Mouse (Mus musculus) heart, embryonic 11.5 days (tissue): ENCODE results near the gene Pdxdc1. TPM values are rescaled to one million over a fixed set of nuclear protein-coding genes. Genes with fewer than 3 reads are reported as not detected.
"Not testable (repeated sequence)": the region's sequence is repeated elsewhere in the genome, so short reads cannot be mapped to it uniquely, and the experiment has no call there.

Experiments used
- ATAC-seq: fragments of 200-750 bp; cut with Nextera tagmentation; replicated peaks from 2 replicates; pipeline ENCODE4 v1.8.0; 2017; ENCODE audit warnings: moderate library complexity; ENCODE audit not compliant: insufficient number of reproducible peaks, low FRiP score, low TSS enrichment
- H3K27ac ChIP-seq: fragments of 300-500 bp; sonication (generic); 2 replicates; pipeline ENCODE4 v1.5.1; 2014; ENCODE audit warnings: mild to moderate bottlenecking, low read depth, low read length
- H3K27me3 ChIP-seq: fragments of 300-500 bp; sonication (generic); 2 replicates; pipeline ENCODE4 v1.6.1; 2014; ENCODE audit warnings: mild to moderate bottlenecking, low read length, mixed read lengths; ENCODE audit not compliant: control insufficient read depth, insufficient read depth
- H3K36me3 ChIP-seq: fragments of 300-500 bp; sonication (generic); 2 replicates; pipeline ENCODE4 v1.6.1; 2014; ENCODE audit warnings: mild to moderate bottlenecking, low read length, moderate library complexity, mixed read lengths; ENCODE audit not compliant: control insufficient read depth, insufficient read depth
- H3K4me1 ChIP-seq: fragments of 300-500 bp; sonication (generic); 2 replicates; pipeline ENCODE4 v1.6.1; 2014; ENCODE audit warnings: low read length; ENCODE audit not compliant: control insufficient read depth, insufficient read depth
- H3K4me2 ChIP-seq: fragments of 300-500 bp; sonication (generic); 2 replicates; pipeline ENCODE4 v1.6.1; 2014; ENCODE audit warnings: mild to moderate bottlenecking, moderate library complexity
- H3K4me3 ChIP-seq: fragments of 300-500 bp; sonication (generic); 2 replicates; pipeline ENCODE4 v1.5.1; 2014; ENCODE audit warnings: low read depth, low read length
- H3K9ac ChIP-seq: fragments of 300-500 bp; sonication (generic); 2 replicates; pipeline ENCODE4 v1.6.1; 2014; ENCODE audit warnings: mild to moderate bottlenecking, low read depth, low read length, moderate library complexity
- H3K9me3 ChIP-seq: fragments of 300-500 bp; sonication (generic); replicated peaks from 2 replicates; pipeline ENCODE4 v1.6.1; 2016; ENCODE audit warnings: low read length; ENCODE audit not compliant: control insufficient read depth
- WGBS: fragments of 180-500 bp; shearing (Covaris S2); extraction: QIAGEN DNeasy Blood & Tissue Kit; methylation state at CpG from one replicate; pipeline ENCODE4 v1.1.7; 2014; ENCODE audit not compliant: insufficient replicate concordance; 5-methylcytosine and 5-hydroxymethylcytosine counted together
- polyA plus RNA-seq: library from polyadenylated mRNA; unstranded; fragments of >200 nt; fragmentation: Nextera tagmentation; extraction: Ambion mirVana; gene quantifications from 2 replicates; pipeline ENCODE4 v1.2.1, GENCODE M21; 2014

Gene Pdxdc1
- polyA plus RNA-seq, 1 experiment from 2014 or later: 64.6 TPM

DNA sequence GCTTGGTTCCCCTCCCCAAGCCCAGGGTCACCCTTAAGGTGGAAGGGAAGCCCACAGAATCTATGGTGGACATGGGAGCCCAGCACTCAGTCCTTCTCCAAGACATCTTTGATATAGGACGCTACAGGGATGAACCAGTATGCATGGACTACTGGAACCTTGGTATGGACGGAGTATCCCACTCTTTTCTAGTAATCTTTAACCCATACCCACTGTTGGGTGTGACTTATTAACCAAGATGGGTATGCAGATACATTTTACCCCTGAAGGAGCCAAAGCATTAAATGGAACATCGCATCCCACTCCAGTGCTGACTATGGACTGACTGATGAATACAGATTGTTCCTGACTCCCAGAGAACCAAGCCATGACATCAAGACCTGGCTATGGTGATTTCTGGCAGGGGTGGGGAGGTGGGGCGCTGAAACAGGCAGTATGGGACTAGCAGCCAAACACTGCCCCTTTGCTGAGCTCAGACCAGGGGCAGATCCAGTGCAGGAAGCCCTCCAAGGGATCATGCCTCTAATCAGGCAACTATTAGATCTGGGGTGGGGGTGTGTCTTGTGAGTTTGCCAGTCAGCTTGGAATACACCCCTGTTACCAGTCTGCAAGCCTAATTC, 24.6 kb upstream of the Pdxdc1 start:
- Histone ChIP-seq H3K4me1 (no peaks in the 10 kb centered on the region), H3K4me3 (no peak overlapping the region), H3K9me3 (no peaks in the 10 kb centered on the region), H3K36me3 (no peaks in the 10 kb centered on the region), H3K27ac (no peak overlapping the region), H3K9ac (no peak overlapping the region), H3K4me2 (no peak overlapping the region), H3K27me3 (no peaks in the 10 kb centered on the region)
- 79% methylated on average over 4 of the region's 4 CpGs for WGBS
- no peak for ATAC-seq

DNA sequence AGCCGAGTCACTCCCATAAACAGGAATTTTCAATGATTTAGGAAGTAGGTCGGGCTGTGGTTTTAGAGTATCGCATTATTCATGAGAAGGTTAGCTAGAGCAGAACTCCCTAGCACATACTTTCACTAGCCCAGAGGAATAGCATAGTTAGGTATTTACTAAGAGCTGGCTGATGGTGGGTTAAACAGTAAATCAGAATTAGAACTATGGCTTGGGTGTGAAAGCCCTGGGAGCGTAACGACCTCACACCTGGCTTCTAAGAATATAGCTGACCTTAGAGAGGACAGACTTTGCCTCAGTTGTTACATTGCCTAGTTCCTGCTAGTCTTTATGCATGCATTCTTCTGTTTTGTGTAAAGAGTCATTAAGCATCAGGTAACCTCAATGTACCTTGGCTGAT, 20.0 kb upstream of the Pdxdc1 start:
- H3K27me3 ChIP-seq, H3K27ac ChIP-seq, H3K4me2 ChIP-seq, ATAC-seq, H3K9ac ChIP-seq, H3K4me1 ChIP-seq, H3K36me3 ChIP-seq, H3K4me3 ChIP-seq, H3K9me3 ChIP-seq: not testable (repeated sequence)
- WGBS: 86% methylated on average over 5 of the region's 5 CpGs

DNA sequence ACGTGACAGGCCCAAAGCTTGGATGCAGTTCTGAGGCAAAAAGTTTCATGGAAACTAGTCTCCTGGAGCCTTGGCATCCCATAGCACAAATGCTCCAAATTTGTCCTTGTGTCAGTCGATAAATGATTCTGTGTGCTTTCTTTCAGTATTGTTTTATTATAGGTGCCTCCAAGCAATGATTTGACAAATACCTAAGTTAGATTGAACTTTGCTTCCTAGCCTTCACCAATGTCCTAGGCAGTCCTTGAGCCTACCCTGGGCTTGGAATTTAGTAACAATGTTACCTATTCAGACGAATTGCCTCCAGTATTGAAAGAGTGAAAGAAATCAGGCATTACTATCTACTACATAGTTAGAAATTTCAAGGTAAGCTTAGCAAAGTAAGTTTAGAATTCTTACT, 19.6 kb upstream of the Pdxdc1 start:
- H3K9me3 ChIP-seq, H3K4me3 ChIP-seq, H3K27me3 ChIP-seq, ATAC-seq, H3K27ac ChIP-seq, H3K9ac ChIP-seq, H3K4me2 ChIP-seq, H3K36me3 ChIP-seq, H3K4me1 ChIP-seq: not testable (repeated sequence)
- WGBS: 76% methylated on average over 3 of the region's 3 CpGs

DNA sequence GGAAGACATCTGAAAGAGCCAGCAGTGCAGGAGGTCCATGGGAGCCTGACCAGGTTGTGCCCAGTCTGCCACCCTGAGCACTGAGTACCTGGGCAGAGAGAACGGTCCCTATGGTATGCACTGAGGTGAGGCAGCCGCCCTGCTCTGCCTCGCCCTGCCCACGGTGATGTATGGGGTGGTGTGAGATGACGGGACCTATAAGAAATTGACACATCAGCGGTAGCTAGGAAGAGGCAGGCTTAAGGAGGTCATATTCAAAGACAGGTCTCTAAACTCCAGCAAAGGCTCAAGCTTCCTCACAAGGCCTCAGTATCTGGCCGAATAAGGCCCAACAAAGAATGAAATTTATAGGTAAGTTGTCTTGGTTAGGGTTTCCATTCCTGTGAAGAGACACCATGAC, 18.9 kb upstream of the Pdxdc1 start:
- no peak for ATAC-seq
- H3K4me2 ChIP-seq: no peak overlapping the region
- no peaks in the 10 kb centered on the region for H3K9me3 ChIP-seq
- 90% methylated on average over 7 of the region's 7 CpGs for WGBS
- H3K27me3 ChIP-seq: no peaks in the 10 kb centered on the region
- H3K4me3 ChIP-seq: no peak overlapping the region
- H3K27ac ChIP-seq: no peak overlapping the region
- no peaks in the 10 kb centered on the region for H3K36me3 ChIP-seq
- H3K9ac ChIP-seq: no peak overlapping the region
- H3K4me1 ChIP-seq: no peaks in the 10 kb centered on the region

DNA sequence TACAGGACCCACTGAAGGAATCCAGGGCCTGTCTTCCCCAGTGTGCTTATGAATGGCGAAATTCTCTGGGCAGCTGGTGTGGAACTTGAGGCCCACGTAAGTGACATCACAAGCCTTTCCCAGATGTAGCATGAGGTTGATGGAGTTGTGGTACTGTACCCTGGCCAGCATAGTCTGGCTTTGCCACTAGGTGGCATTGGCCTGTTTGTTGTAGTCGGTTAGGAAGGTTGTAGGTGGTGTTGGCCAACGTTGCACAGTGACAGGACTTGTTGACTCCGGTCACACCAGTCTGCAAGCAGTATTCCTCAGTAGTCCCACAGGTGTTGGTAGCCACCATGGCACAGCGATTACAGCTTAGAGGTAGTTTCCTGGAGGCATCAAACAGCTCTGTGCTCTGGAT, 18.1 kb upstream of the Pdxdc1 start:
- Histone ChIP-seq H3K4me2 (no peak overlapping the region), H3K36me3 (no peaks in the 10 kb centered on the region), H3K27me3 (no peaks in the 10 kb centered on the region), H3K4me3 (no peak overlapping the region), H3K27ac (no peak overlapping the region), H3K9me3 (no peaks in the 10 kb centered on the region), H3K9ac (no peak overlapping the region), H3K4me1 (no peaks in the 10 kb centered on the region)
- ATAC-seq: no peak
- 78% methylated on average over 6 of the region's 6 CpGs for WGBS

DNA sequence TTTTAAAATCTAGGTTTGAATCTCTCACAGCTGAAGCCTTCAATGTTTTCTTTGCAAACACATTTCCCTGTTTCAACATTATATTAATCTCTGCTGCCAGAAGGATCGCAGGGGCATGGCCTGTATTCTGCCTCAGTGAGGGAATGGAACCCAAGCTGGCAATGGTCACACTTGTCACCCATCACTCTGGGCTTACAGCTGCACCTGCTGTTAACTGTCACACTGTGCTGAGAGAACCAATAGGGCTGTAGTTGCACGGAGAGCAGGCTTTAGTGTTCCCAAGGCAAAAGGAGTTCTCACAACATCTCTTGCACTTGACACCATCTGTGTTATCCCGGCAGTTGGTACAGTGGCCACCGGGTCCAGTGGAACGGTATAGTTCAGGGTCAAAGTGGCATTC, 17.2 kb upstream of the Pdxdc1 start:
- no peaks in the 10 kb centered on the region for H3K9me3 ChIP-seq
- no peak for ATAC-seq
- H3K27ac ChIP-seq: no peak overlapping the region
- no peak overlapping the region for H3K4me2 ChIP-seq
- H3K4me1 ChIP-seq: no peaks in the 10 kb centered on the region
- H3K27me3 ChIP-seq: no peaks in the 10 kb centered on the region
- WGBS: 89% methylated on average over 5 of the region's 5 CpGs
- H3K9ac ChIP-seq: no peak overlapping the region
- no peaks in the 10 kb centered on the region for H3K36me3 ChIP-seq
- no peak overlapping the region for H3K4me3 ChIP-seq

DNA sequence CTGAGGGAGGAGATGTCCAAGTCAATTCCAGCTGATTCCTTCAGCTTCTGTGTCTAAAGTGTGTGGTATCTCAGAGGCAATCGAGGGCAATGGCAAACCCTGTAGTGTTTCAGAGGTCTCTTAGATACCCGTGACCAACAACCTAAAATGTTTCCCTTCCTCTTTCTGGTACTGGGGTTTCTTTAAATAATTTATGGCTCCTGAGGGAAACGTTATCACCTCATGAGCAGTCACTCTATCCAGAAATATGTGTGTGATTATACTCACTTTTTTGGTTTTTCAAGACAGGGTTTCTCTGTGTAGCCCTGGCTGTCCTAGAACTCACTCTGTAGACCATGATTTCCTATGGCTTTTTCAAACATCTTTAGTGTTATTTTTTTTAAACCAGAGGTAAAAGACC, 4.4 kb upstream of the Pdxdc1 start:
- no peak for ATAC-seq

DNA sequence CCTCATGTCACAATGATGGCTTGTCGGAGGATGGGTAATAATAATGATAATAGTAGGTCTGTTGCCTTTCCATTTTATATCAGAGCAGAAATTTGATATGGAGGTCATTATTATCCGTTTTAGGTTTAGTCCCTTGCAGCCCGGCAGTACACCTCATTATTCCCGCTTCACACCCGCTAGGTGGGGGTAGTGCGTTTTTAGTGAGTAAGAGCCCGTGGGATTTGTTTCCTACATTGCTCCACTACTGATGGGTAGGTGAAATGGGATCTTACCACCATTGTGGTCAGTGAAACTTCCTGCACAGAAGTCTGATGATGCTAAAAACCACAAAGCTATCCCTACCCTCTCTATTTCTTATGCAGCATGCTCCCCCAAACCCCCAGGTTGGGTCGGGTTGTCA, 557 bp upstream of the Pdxdc1 start:
- 7% methylated on average over 8 of the region's 8 CpGs for WGBS
- no peaks in the 10 kb centered on the region for H3K36me3 ChIP-seq
- peak overlapping the region; percentile 85 for H3K27ac ChIP-seq
- no peaks in the 10 kb centered on the region for H3K9me3 ChIP-seq
- H3K4me1 ChIP-seq: peaks cover 10% of the 10 kb centered on the region
- H3K27me3 ChIP-seq: no peaks in the 10 kb centered on the region
- peak; percentile 76 for ATAC-seq
- H3K9ac ChIP-seq: peak overlapping the region; percentile 87
- H3K4me3 ChIP-seq: peak overlapping the region; percentile 83
- peak overlapping the region; percentile 71 for H3K4me2 ChIP-seq

More for the DNA sequence above, 4.4 kb upstream of the Pdxdc1 start:
- no peaks in the 10 kb centered on the region for H3K27me3 ChIP-seq
- H3K27ac ChIP-seq: no peak overlapping the region
- H3K36me3 ChIP-seq: no peaks in the 10 kb centered on the region
- H3K4me1 ChIP-seq: 0 out of 2 replicates have a peak, but pooled peaks cover 2% of the 10 kb centered on the region
- H3K9me3 ChIP-seq: no peaks in the 10 kb centered on the region
- H3K9ac ChIP-seq: no peak overlapping the region
- H3K4me3 ChIP-seq: no peak overlapping the region
- no peak overlapping the region for H3K4me2 ChIP-seq
- 77% methylated on average over 3 of the region's 3 CpGs for WGBS

DNA sequence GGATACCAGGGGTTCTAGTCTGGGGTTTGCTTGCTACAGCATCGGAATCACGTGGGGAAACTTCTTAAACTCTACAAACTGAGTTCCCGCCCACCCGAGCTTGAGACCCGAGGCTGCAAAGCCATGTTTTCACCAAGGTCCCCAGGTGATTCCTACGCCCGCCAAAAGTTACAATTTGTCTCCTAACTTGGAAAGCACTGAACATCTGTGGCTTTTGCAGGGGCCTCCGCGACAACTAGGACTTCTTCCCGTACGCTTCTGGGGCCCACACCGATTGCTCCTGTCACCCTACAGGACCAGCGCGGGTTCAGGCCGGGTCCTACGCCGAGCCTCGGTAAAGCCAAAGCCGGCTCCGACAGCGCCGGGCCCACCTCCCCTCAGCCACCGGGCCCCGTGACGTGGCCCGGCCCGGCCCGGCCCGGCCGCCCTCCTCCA, 517 bp downstream of the Pdxdc1 start:
- no peak; the same call in 1 of the 2 replicates for ATAC-seq
- peak overlapping the region; percentile 83 for H3K4me3 ChIP-seq
- H3K27ac ChIP-seq: peak overlapping the region; percentile 66
- WGBS: under 1% methylated on average over 30 of the region's 30 CpGs
- H3K9ac ChIP-seq: peak overlapping the region; percentile 87
- H3K4me2 ChIP-seq: peak overlapping the region; percentile 71
- H3K36me3 ChIP-seq: no peaks in the 10 kb centered on the region
- peaks cover 10% of the 10 kb centered on the region for H3K4me1 ChIP-seq
- H3K27me3 ChIP-seq: no peaks in the 10 kb centered on the region
- no peaks in the 10 kb centered on the region for H3K9me3 ChIP-seq
